Mouse (Mus musculus): ENCODE measurements around the gene Fancm.
"Not testable (repeated sequence)": the region's sequence is repeated elsewhere in the genome, so short reads cannot be mapped to it uniquely, and the experiment has no call there.

The Fancm gene

DNA sequence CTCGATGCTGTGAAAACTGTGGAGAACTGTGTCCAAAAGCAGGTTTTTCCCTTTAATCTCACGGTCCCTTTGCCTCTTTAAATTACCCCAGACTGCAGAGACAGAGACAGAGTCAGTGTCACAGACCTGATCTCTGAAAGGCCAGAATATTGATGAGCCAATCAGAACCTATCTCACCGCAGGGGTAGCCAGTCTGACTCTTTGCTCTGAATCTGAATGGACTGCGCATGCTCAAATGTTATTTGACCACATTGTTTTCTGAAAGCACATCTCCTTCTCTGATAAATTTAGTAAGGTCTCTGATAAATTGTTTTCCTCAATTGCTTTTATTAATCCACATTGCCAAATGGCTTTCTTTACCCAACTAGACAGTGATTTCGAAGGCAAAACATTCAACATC lies 44.0 kb downstream of the Fancm start:
- no peak for DNase-seq (ENCODE audit: low read depth)

GRCm38 (mm10) chr12:65136121-65136520 lies 60.7 kb downstream of the Fancm start:
- DNase-seq (ENCODE audit: low read depth), result not testable (repeated sequence)

DNA sequence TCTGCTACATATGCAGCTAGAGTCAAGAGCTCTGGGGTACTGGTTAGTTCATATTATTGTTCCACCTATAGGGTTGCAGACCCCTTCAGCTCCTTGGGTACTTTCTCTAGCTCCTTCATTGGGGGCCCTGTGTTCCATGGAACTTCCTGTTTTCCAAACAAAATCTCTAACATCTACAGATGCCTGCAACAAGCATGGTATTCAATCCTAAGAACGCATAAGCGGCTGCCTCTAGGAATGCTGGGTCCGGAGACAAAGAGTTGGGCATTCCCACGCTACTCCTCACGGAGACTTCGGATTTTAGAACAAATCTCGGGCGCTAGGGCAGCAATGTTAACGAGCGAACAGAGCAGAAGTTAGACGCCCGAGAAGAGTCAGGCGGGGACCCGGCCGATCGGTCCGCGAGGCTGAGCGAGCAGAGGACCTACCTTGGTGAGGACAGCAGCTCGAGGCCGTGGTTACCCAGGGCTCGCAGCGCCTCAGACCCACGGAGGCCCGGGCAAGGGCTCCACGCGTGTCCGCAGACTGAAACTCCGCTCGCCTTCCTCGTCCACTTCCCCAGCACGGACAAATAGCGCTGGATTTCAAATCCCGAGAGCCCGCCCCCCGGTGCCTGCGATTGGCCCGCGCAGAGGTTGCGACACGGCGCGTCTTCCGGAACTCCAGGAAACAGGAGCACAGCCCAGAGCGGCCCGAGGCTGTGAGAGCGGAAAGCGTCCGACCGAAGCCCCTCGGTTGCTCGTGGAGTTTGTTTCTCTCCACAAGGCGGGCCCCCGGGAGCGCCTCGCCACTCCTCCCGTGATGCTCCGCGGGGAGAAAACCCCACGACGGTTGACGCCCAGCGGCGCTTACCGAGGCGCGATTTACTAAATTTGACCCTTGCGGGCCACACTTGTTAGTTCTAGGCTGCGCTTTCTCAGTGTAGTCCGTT lies 96.9 kb downstream of the Fancm start, which contains the start of gene Mis18bp1:
TSS of gene Mis18bp1 (minus strand) at position 584 of the 931 bp plus-strand sequence.
- peak; percentile 97 for DNase-seq (ENCODE audit: low read depth)

- peak; percentile 70 for DNase-seq (ENCODE audit: low read depth)
These were observed 97.6 kb downstream of the Fancm start for GRCm38 (mm10) chr12:65172959-65173358.

DNA sequence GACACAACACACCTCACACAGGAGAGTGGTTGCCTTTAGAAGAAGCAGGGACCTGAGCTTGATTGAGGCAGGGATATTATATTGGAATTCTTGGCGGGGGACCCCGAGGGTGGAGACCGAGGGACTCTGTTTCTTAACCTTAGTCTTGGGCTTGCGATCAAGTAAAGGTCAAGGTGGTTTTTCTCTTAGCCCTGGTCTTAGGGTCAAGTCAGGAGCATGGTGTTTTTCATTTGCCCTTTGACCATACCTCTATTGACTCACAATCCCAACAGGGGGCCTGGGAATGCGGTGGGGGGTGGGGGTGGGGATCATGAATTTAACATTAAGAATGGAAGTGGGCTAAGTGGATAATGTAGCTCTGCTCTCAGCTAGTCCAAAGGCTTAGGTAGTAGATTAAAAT lies 98.3 kb downstream of the Fancm start:
- DNase-seq (ENCODE audit: low read depth), result no peak
